Mouse (Mus musculus): ENCODE data around the gene Ccne1. TPM values are rescaled to one million over a fixed set of nuclear protein-coding genes. Genes with fewer than 3 reads are reported as not detected.

Ccne1 gene
- polyA plus RNA-seq, 1 experiment from 2014 or later, result 55.2 TPM

DNA sequence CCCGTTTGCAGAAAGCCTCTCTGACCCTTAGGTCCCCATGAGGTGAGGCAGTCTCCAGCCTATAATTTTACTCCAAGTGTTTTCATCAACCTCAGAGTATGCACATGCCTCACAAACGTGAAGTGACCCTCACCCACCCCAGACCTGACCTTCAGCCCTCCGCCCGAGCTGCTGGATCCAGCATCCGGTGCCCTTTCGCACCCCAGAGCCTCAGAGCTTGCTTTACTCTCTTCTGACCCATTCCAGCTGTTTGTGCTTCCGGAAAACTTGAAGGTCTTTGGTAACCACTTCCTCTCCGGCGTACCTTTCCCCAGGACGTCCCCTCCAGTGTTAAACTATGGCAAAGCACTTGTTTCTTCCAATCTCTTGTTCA is 912 bp upstream of the Ccne1 start:
- H3K27me3 ChIP-seq (ENCODE audit: control insufficient read depth, insufficient read depth, low read length), result no peaks in the 10 kb centered on the region
- ATAC-seq (ENCODE audit: insufficient read depth, low FRiP score), result no peak
- 21% methylated on average over 10 of the region's 10 CpGs for WGBS
- H3K9me3 ChIP-seq (replicated peaks; ENCODE audit: control insufficient read depth, low read length), result no peaks in the 10 kb centered on the region
- H3K9ac ChIP-seq (ENCODE audit: low read length), result peak overlapping the region; percentile 74
- H3K4me2 ChIP-seq (ENCODE audit: low read depth, low read length), result peak overlapping the region; percentile 92
- no peaks in the 10 kb centered on the region for H3K36me3 ChIP-seq (ENCODE audit: control insufficient read depth, insufficient read depth, low read length)
- H3K4me1 ChIP-seq (ENCODE audit: control insufficient read depth, insufficient read depth, low read length), result peaks cover 30% of the 10 kb centered on the region
- H3K27ac ChIP-seq (ENCODE audit: low read length), result peak overlapping the region; percentile 70
- H3K4me3 ChIP-seq (replicated peaks; ENCODE audit: low read length), result peak overlapping the region; percentile 89

DNA sequence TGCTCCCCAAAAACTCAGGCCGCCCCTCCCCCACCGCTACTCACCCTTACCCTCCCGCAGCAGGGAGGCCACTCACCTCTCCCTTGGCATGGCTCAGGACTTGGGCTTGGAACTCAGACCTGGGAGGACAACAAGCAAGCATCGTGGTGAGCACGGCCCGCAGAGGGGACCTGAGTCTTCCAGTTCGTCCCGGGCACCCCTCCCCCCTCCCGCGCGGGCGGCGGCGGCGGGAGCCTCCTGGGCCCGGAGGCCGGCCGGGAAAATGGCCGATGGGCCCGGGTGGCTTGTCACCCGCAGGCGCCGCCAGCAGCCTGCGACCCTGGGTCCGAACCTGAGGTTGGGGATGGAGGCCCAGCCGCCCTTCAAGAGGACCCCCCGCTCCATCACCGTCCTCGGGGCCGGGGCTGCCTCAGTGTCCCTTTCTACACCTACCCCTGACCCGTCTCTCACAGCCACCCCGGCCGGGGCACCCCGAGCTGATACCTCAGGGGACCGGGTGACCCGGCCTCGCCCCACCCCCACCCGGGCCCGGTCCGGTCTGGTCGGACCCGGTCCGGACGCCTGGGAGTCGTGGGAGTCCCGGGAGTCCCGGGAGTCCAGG is 523 bp downstream of the Ccne1 start:
- peaks cover 8% of the 10 kb centered on the region; the same call in 1 of the 2 replicates for H3K36me3 ChIP-seq (ENCODE audit: control insufficient read depth, insufficient read depth, low read length)

DNA sequence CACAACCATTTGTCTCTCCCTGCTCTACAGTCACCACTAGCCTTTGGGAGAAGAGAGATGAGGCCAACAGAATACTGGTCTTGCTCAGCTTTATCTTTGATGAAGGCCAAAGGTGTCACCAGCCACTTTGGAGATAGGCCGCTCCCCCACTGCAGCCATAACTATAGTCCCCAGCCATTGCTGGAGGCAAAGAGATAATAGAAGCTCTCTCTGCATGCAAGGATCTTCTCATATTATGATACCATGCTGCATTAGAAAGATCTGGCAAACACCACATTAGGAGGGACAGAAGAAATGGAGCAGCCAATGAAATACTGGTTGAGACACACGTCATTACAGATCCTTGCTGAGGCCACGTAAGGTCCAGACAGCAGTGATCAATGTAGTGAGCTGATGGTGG is 2.0 kb downstream of the Ccne1 start:
- Histone ChIP-seq H3K4me1 (ENCODE audit: control insufficient read depth, insufficient read depth, low read length) (peaks cover 13% of the 10 kb centered on the region), H3K9me3 (replicated peaks; ENCODE audit: control insufficient read depth, low read length) (no peaks in the 10 kb centered on the region), H3K4me3 (replicated peaks; ENCODE audit: low read length) (no peak overlapping the region), H3K4me2 (ENCODE audit: low read depth, low read length) (peak overlapping the region; percentile 99), H3K27ac (ENCODE audit: low read length) (no peak overlapping the region), H3K9ac (ENCODE audit: low read length) (0 out of 2 replicates have a peak overlapping the region, but pooled peaks have one; percentile 22), H3K27me3 (ENCODE audit: control insufficient read depth, insufficient read depth, low read length) (no peaks in the 10 kb centered on the region), H3K36me3 (ENCODE audit: control insufficient read depth, insufficient read depth, low read length) (peaks cover 8% of the 10 kb centered on the region; the same call in 1 of the 2 replicates)
- ATAC-seq (ENCODE audit: insufficient read depth, low FRiP score), result no peak
- 84% methylated on average over 3 of the region's 3 CpGs for WGBS

More for the DNA sequence above, 523 bp downstream of the Ccne1 start:
- H3K4me3 ChIP-seq (replicated peaks; ENCODE audit: low read length), result peak overlapping the region; percentile 89
- H3K4me1 ChIP-seq (ENCODE audit: control insufficient read depth, insufficient read depth, low read length), result peaks cover 18% of the 10 kb centered on the region
- no peaks in the 10 kb centered on the region for H3K27me3 ChIP-seq (ENCODE audit: control insufficient read depth, insufficient read depth, low read length)
- no peaks in the 10 kb centered on the region for H3K9me3 ChIP-seq (replicated peaks; ENCODE audit: control insufficient read depth, low read length)
- peak overlapping the region; percentile 85 for H3K9ac ChIP-seq (ENCODE audit: low read length)
- H3K27ac ChIP-seq (ENCODE audit: low read length), result peak overlapping the region; percentile 21; the same call in 1 of the 2 replicates
- peak overlapping the region; percentile 99 for H3K4me2 ChIP-seq (ENCODE audit: low read depth, low read length)
- no peak for ATAC-seq (ENCODE audit: insufficient read depth, low FRiP score)
- WGBS, result 1% methylated on average over 47 of the region's 47 CpGs

DNA sequence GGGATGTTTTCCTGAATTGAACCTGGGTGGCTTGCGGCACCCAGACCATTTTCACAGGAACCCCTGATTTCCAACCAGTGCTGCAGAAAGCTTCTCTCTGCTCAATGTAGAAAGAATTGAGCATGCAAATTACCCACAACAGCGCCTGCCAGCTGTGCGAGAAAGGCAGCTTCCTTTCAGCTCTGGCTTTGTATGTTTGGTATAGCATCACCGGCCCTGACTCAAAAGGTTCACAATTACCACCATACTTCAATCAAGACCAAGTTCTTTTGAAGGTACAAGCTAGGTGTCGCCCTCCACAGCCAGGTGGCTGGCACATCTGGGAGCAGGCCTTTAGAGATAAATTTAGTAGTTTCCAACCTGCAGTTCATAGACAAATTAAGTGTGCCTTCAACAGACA is 3.2 kb downstream of the Ccne1 start:
- no peaks in the 10 kb centered on the region for H3K27me3 ChIP-seq (ENCODE audit: control insufficient read depth, insufficient read depth, low read length)
- no peak overlapping the region for H3K9ac ChIP-seq (ENCODE audit: low read length)
- H3K4me1 ChIP-seq (ENCODE audit: control insufficient read depth, insufficient read depth, low read length), result peaks cover 13% of the 10 kb centered on the region
- H3K4me2 ChIP-seq (ENCODE audit: low read depth, low read length), result no peak overlapping the region
- H3K27ac ChIP-seq (ENCODE audit: low read length), result no peak overlapping the region
- ATAC-seq (ENCODE audit: insufficient read depth, low FRiP score), result no peak
- H3K9me3 ChIP-seq (replicated peaks; ENCODE audit: control insufficient read depth, low read length), result no peaks in the 10 kb centered on the region
- H3K4me3 ChIP-seq (replicated peaks; ENCODE audit: low read length), result no peak overlapping the region
- peaks cover 11% of the 10 kb centered on the region; the same call in 1 of the 2 replicates for H3K36me3 ChIP-seq (ENCODE audit: control insufficient read depth, insufficient read depth, low read length)
- WGBS, result 84% methylated on average over 5 of the region's 5 CpGs

DNA sequence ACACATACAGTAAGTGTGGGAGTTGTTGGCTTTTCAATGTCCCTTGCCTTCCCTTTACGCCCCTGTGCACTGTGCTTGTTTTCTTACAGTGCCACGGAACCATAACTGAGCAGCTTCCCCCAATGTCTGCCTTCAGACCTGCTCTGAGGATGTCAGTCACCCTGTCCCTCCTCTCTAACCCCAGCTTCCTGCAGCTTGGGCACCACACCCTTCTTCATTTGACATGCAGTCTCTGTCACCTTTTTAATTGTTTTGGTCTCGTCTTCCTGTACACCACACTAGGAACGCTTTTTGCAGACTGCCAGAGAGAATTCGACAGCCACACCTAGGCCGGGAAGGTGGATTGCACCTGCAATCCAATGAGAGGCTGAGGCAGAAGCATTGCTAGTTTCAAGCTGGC is 13.0 kb downstream of the Ccne1 start:
- Histone ChIP-seq H3K27me3 (ENCODE audit: control insufficient read depth, insufficient read depth, low read length) (no peaks in the 10 kb centered on the region), H3K4me1 (ENCODE audit: control insufficient read depth, insufficient read depth, low read length) (no peaks in the 10 kb centered on the region), H3K4me2 (ENCODE audit: low read depth, low read length) (no peak overlapping the region), H3K36me3 (ENCODE audit: control insufficient read depth, insufficient read depth, low read length) (no peaks in the 10 kb centered on the region), H3K9me3 (replicated peaks; ENCODE audit: control insufficient read depth, low read length) (no peaks in the 10 kb centered on the region; the same call in 1 of the 2 replicates), H3K27ac (ENCODE audit: low read length) (no peak overlapping the region), H3K9ac (ENCODE audit: low read length) (no peak overlapping the region), H3K4me3 (replicated peaks; ENCODE audit: low read length) (no peak overlapping the region)
- ATAC-seq (ENCODE audit: insufficient read depth, low FRiP score), result no peak
- WGBS, result 77% methylated on average over 6 of the region's 6 CpGs

DNA sequence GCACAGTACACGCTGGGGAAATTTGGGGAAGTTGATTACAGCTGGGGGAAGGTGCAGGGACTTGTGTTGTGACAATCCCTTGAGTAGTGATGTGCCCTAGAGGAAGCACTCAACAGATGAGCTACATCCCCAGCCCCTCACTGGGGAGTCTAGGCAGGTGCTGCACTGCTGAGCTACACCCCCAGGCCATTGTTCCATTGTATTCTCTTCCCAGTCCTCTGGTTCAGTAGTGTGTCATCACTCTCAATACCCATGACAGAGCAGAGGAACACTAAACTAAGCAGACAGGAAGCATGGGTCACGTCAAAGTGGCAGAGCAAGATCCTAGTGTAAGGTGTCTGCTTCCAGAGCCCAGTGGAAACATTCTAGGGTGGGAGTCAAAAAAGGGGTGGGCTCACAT is 14.2 kb downstream of the Ccne1 start:
- H3K27ac ChIP-seq (ENCODE audit: low read length), result no peak overlapping the region
- no peaks in the 10 kb centered on the region; the same call in 1 of the 2 replicates for H3K9me3 ChIP-seq (replicated peaks; ENCODE audit: control insufficient read depth, low read length)
- no peaks in the 10 kb centered on the region for H3K4me1 ChIP-seq (ENCODE audit: control insufficient read depth, insufficient read depth, low read length)
- 43% methylated on average over 2 of the region's 2 CpGs for WGBS
- no peaks in the 10 kb centered on the region for H3K36me3 ChIP-seq (ENCODE audit: control insufficient read depth, insufficient read depth, low read length)
- no peaks in the 10 kb centered on the region for H3K27me3 ChIP-seq (ENCODE audit: control insufficient read depth, insufficient read depth, low read length)
- H3K4me2 ChIP-seq (ENCODE audit: low read depth, low read length), result no peak overlapping the region
- H3K4me3 ChIP-seq (replicated peaks; ENCODE audit: low read length), result no peak overlapping the region
- ATAC-seq (ENCODE audit: insufficient read depth, low FRiP score), result peak; percentile 21; the same call in 1 of the 2 replicates
- H3K9ac ChIP-seq (ENCODE audit: low read length), result no peak overlapping the region

DNA sequence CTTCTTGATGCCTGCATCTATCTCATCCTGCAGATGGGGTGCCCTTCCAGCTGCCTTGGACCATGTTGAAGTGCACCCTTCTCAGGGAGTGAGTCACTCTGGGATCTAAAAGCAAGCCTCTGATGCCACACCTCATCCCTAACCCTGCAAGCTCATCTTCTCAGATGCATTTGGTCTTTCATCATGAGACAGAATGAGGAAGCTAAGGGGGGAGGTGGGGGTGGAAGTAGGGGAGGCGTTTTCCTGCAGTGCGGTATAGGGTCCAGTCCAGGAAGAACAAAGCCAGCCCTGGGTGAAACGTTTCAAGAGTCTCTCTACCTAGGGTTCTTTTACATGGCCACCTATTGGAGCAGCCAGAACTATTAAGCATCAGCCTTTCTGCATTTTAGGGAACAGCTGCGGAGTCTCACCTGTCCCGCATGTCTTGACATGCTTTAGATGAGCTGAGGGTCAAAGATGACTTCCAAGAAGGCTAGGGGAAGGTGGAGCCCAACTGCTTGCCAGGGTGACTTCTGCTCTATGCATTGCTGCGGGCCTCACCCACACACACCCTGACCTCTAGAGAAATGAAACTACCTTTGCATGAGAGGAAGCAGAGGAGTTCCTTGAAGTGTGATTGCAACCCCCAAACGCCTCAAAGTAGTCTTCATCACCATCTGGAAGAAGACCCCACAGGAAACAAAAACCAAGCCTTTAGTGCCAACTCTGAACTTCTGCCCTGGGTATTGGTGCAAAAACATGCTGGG is 17.2 kb downstream of the Ccne1 start:
- no peaks in the 10 kb centered on the region for H3K36me3 ChIP-seq (ENCODE audit: control insufficient read depth, insufficient read depth, low read length)
- H3K27ac ChIP-seq (ENCODE audit: low read length), result no peak overlapping the region
- no peaks in the 10 kb centered on the region for H3K27me3 ChIP-seq (ENCODE audit: control insufficient read depth, insufficient read depth, low read length)
- H3K9me3 ChIP-seq (replicated peaks; ENCODE audit: control insufficient read depth, low read length), result no peaks in the 10 kb centered on the region; the same call in 1 of the 2 replicates
- H3K4me3 ChIP-seq (replicated peaks; ENCODE audit: low read length), result no peak overlapping the region
- H3K4me1 ChIP-seq (ENCODE audit: control insufficient read depth, insufficient read depth, low read length), result peaks cover 15% of the 10 kb centered on the region
- H3K4me2 ChIP-seq (ENCODE audit: low read depth, low read length), result no peak overlapping the region
- 68% methylated on average over 7 of the region's 7 CpGs for WGBS
- ATAC-seq (ENCODE audit: insufficient read depth, low FRiP score), result no peak
- H3K9ac ChIP-seq (ENCODE audit: low read length), result no peak overlapping the region

DNA sequence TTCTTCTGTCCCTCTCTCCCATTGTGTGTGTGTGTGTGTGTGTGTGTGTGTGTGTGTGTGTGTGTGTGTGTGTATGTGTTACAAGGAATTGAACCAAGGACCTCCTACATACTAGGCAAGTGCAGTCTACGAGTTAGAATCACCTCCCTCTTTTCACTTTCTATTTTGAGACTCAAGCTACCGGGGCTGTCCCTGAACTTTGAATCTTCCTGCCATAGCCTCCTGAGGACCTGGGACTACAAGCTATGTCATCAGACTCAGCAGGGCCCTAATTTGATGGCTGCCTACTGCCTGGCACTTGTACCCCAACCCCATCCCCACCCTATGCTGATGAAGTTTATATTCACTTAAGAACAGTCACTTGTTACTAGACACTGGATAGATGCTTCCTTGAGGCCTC is 18.9 kb downstream of the Ccne1 start:
- no peak for ATAC-seq (ENCODE audit: insufficient read depth, low FRiP score)
- no peak overlapping the region for H3K27ac ChIP-seq (ENCODE audit: low read length)
- no peak overlapping the region for H3K9ac ChIP-seq (ENCODE audit: low read length)
- 61% methylated on average over 2 of the region's 2 CpGs for WGBS
- no peak overlapping the region for H3K4me2 ChIP-seq (ENCODE audit: low read depth, low read length)
- peaks cover 18% of the 10 kb centered on the region for H3K4me1 ChIP-seq (ENCODE audit: control insufficient read depth, insufficient read depth, low read length)
- no peaks in the 10 kb centered on the region for H3K27me3 ChIP-seq (ENCODE audit: control insufficient read depth, insufficient read depth, low read length)
- H3K9me3 ChIP-seq (replicated peaks; ENCODE audit: control insufficient read depth, low read length), result no peaks in the 10 kb centered on the region; the same call in 1 of the 2 replicates
- no peaks in the 10 kb centered on the region for H3K36me3 ChIP-seq (ENCODE audit: control insufficient read depth, insufficient read depth, low read length)
- no peak overlapping the region for H3K4me3 ChIP-seq (replicated peaks; ENCODE audit: low read length)

DNA sequence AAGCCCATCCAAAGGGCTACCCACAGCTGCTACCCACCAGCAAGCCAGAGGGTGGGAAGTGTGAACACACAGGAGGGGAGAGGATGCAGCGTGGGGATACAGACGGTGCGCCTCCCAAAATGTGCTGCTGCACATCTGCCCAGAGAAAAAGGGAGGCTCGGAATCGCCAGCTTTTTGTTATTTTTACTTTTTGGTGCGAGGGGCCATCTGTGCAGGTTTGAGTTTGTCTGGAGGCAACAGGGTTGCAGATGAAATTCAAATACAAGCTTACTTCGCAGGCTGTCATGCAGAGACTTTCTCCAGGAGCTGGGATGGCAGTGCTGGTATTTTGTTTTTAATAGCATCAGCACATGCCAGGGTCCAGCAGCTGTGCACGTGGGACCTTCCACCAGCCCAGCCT is 19.5 kb downstream of the Ccne1 start:
- no peaks in the 10 kb centered on the region for H3K27me3 ChIP-seq (ENCODE audit: control insufficient read depth, insufficient read depth, low read length)
- H3K4me1 ChIP-seq (ENCODE audit: control insufficient read depth, insufficient read depth, low read length), result peaks cover 18% of the 10 kb centered on the region
- WGBS, result 79% methylated on average over 8 of the region's 8 CpGs
- H3K9me3 ChIP-seq (replicated peaks; ENCODE audit: control insufficient read depth, low read length), result no peaks in the 10 kb centered on the region; the same call in 1 of the 2 replicates
- H3K4me2 ChIP-seq (ENCODE audit: low read depth, low read length), result no peak overlapping the region
- no peak for ATAC-seq (ENCODE audit: insufficient read depth, low FRiP score)
- H3K9ac ChIP-seq (ENCODE audit: low read length), result no peak overlapping the region
- no peak overlapping the region for H3K27ac ChIP-seq (ENCODE audit: low read length)
- no peaks in the 10 kb centered on the region for H3K36me3 ChIP-seq (ENCODE audit: control insufficient read depth, insufficient read depth, low read length)
- no peak overlapping the region for H3K4me3 ChIP-seq (replicated peaks; ENCODE audit: low read length)
